Mouse (Mus musculus): ENCODE measurements around the gene Stx5a.

The Stx5a gene

DNA sequence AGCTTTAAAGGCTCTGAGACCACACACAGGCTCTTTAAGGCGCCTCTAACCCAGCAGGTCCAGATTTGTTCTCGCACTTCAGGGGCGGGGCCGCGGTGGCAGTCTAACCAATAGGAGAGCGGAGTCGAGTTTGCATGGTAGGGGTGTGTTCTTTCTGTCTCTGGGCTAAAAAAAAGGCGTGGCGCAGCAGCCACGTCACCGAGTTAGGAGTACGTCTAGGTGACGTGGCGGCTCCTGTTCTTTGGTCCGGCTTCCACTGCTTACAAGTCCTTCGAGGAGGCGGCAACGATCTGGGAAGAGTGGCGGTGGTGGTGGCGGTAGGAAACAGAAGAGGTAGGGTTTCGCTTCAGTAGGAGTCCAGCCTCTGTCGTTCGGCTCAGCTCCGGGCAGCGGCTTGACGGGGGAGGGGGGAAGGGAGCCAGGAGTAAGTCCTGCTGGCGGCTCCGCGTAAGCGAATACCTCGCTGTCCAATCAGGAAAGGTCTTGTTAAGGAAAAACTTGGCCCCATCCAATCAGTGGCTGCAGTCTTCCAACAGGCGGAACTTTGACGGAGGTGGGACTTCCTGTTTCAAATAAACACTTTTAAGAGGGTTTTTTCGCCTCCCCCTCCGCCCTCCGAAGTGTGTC is at the start of gene Stx5a:
Gene Stx5a (plus strand): TSS at position 171 of the 627 bp plus-strand sequence.
- peak; percentile 95 to 98 for DNase-seq (ENCODE audit: low spot score in 2 of 2)

DNA sequence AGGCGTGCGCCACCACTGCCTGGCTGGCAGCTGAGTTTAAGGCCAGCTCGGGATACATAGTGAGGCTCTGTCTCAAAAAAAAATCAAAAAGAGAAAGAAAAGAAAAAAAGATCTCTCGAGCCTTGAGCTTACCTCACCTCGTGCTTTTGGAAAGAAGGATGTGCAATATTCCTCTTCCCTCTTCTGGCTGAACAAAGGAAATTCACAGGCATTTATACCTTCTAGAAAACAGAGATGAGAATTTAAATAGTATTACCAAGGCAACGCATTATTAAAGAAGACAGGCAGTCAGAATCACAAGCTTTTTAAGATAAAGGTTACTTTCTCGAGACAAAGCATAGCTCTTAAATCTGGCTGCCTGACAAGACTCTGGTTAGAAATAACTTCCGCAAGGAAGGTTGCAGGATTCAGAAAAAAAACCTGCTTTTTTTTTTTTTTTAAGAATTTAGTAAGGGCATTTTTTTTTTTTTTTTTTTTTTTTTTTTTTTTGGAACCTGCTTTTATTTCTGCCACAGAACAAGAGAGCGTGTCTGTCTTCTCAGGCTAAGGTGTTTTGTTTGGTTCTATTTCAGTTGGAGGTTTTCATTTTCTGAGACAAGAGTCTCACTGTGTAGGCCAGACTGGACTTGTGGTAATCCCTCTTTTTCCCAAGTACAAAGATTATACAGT is 49.2 kb upstream of the Stx5a start:
- DNase-seq (ENCODE audit: low spot score in 2 of 2) = no peak

DNA sequence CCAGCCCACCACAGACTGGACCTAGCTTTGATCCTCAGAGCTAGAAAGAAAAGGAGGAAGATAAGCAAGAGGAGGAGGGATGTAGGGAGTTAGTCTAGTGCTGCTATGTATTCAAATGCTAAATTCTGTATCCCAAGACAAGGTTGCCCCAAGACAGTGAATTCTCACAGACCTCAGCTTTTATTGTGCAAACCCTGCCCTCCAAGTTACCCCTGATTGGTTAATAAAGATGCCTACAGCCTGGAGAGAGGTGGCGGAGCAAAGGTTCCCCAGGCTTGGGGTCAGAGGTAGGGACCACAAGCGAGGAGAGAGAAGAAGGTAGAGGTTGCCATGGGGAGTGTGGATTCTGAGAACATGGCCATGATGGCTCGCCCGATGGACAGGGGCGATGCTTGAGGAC is 48.5 kb upstream of the Stx5a start:
- no peak for DNase-seq (ENCODE audit: low spot score in 2 of 2)

DNA sequence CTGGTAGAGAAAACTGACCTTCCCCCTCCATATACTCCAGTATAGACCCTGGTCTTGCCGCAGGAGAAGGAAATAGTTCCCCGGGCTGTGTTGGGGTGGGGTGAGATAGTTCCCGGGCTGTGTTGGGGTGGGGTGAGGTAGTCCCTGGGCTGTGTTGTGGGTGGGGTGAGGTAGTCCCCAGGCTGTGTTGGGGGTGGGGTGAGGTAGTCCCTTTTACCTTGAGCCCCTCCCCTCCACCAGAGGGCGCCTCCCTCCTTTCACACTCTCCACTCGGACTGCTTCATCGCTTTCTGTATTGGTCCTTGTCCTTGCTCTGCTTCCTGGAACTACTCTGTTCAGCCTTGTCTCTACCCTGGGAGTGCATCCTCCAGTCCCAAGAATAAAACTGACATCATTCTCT is 45.9 kb upstream of the Stx5a start:
- peak; percentile 59 to 68 for DNase-seq (ENCODE audit: low spot score in 2 of 2)

DNA sequence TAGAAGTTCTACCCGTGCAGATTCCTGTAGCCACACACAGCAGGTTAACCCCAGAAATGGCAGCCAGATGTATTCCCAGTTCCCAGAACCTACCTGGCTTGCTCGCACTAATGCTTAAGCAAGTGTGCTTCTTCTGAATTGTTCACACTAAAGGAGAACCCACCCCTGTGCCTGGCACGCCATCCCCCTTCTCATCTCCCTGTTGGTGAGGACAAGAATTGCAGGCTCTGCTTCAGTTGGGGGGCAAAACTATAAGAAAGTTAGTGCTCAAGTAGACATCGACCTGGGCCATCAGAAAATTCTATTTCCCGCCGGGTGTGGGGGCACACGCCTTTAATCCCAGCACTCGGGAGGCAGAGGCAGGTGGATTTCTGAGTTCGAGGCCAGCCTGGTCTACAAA is 41.6 kb upstream of the Stx5a start:
- no peak for DNase-seq (ENCODE audit: low spot score in 2 of 2)

DNA sequence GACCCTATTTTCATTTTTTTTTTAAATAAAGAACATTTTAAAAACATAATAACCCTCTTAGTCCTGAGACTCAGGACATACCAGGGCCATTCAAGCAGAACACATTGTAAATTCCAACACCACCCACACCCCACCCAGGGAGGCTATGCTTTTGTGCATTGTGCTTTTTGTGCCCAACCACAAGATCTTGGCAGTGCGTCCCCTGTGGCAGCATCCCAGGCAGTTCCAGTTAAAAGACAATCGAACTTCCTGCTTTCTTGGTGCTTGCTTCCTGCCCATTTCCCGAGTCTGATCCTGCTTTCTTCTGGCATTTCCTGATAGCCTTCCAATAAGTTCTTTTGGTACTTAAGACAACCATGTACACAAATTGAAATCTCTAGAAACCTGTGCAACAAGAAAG is 38.8 kb upstream of the Stx5a start:
- DNase-seq (ENCODE audit: low spot score in 2 of 2) = no peak

DNA sequence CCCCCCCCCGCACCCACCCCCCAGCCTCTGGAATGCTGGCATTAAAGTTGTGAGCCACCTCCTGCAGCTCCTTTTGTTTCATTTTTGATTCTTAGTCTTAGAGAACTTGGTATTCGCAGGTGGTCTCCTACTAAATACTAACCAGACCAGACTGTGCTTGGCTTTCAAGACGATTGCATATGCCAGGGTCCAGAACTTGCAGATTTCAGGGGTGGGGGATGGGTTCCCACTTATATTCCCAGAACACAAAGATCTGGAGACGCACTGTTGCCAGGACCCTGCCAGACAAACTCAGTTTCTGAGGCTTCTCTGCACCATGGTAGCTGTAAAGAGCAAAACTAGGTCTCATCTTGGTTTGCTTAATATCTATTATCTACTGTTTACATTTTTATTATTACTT is 37.6 kb upstream of the Stx5a start:
- no peak for DNase-seq (ENCODE audit: low spot score in 2 of 2)

DNA sequence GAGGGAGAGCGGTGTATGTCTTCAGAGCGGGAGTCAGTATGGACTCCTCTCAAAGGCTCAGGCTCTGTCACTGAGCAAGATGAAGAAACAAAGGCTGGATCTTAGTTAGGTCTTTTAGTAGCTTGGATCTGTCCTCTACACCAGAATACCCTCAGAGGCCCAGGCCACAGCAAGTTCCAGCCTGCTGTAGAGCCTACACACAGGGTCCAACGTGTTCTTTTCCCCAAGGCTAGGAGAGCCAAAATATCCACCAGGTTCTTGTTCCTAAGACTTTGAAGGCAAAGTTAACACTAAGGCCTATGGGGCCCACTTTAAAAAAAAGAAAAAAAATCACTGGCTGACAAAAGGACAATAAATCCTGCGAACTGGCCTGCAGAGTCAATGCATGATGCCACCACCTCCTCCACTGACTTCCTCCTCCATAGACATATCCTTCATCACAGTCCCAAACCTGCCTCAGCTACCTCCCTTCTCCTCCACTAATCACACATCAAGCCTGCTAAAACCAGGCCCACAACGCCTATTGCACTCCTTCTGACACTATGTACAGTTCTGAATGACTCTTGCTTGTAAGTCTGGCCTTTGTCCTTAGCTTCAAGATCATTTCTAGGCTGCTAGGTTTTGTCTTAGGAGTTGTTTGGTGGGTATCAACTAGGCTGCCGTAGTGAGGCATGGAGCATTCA is 36.0 kb upstream of the Stx5a start:
- no peak for DNase-seq (ENCODE audit: low spot score in 2 of 2)

DNA sequence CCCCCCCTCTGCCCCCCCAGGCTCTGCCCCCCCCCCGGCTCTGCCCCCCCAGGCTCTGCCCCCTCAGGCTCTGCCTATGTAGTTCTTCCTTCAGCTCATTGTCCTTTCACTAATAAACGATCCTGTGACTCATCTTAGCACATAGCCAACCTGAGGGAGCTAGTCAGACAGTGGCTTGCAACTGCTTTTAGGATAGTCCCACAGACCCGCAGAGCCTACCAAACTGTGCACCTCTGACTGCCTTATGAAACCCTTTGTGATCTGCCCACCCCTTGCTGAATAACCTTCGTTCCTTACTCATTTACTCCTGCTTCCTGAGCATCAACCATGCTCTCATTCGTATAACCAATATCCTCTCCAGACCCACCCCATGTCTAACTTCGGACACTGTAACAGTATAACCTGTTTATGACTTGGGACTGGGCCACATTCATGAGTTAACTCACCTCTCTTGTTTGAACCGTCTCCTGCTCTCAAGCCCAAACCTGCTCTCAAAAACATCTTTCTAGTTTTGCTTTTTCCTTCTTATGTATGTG is 35.0 kb upstream of the Stx5a start:
- DNase-seq (ENCODE audit: low spot score in 2 of 2) = no peak

DNA sequence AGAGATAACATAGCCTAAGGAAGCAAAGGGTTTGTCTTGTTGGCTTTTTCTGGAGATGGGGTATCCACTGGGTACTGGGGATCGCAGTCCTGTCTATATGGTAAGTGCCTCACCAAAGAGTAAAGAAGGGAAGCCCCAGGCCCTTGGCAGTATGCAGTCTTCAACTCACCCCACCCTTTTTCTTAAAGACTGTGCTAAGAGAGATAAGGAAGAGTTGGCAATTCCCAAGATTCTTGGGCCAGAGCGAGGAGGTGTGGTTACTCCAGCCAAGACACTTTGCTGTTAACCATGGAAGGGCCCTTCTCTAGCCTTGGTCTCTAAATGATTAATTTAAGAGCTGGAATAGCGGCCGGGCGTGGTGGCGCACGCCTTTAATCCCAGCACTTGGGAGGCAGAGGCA is 34.3 kb upstream of the Stx5a start:
- no peak for DNase-seq (ENCODE audit: low spot score in 2 of 2)

DNA sequence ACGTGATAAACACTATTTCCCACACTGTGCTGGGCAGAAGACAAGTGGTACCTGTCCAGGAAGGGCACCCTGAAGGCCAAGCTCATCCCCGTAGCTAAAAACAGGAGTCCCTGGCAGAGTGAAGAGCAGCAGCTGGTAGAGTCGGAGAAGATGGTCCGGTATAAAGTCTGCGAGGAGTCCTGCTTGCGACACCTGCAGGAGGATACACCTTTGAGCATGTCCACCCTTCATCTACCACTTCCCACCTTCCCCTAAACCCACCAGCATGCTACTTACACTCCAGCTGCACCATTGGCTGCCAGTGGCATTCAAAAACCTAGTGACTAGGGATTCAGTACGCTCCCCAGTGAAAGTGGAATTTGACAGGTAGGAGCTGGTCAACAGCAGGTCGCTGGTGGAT is 32.3 kb upstream of the Stx5a start:
- no peak for DNase-seq (ENCODE audit: low spot score in 2 of 2)

DNA sequence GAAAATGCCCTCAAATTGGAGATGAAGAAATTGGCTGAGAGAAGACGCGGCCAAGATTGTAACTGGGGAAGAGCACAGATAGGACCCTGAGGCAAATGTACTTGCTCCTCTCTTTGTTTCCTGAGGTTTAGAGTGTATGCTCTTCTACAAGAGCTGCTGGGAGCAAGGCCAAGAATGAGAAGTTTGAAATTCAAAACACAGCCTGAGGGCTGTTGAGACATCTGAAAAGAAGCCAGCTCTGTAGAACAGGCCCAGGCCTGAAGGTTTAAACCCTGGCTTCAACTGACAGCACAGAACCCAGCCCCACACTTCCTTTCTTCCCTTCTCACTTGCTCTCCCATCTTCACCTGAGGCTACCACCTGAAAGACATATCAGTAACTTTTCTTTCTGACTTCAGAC is 31.2 kb upstream of the Stx5a start:
- no peak for DNase-seq (ENCODE audit: low spot score in 2 of 2)

DNA sequence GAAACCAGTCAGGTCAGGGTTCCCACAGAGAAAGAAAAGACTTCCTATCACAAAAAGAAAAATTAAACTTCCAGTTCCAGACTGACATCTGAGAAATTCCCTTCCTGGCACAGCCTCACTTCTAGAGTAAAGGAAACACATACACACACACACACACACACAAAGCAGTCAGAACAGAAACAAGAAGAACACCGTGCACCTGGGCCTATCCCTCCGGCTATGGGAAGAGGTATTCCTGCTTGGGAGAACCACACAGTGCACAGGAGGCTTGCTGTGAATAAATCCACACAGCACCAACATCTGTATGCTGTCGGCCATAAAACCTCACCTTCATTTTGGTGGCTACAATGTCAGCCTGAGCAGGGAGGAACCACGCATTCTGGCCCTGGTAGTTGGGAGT is 29.7 kb upstream of the Stx5a start:
- DNase-seq (ENCODE audit: low spot score in 2 of 2) = no peak

DNA sequence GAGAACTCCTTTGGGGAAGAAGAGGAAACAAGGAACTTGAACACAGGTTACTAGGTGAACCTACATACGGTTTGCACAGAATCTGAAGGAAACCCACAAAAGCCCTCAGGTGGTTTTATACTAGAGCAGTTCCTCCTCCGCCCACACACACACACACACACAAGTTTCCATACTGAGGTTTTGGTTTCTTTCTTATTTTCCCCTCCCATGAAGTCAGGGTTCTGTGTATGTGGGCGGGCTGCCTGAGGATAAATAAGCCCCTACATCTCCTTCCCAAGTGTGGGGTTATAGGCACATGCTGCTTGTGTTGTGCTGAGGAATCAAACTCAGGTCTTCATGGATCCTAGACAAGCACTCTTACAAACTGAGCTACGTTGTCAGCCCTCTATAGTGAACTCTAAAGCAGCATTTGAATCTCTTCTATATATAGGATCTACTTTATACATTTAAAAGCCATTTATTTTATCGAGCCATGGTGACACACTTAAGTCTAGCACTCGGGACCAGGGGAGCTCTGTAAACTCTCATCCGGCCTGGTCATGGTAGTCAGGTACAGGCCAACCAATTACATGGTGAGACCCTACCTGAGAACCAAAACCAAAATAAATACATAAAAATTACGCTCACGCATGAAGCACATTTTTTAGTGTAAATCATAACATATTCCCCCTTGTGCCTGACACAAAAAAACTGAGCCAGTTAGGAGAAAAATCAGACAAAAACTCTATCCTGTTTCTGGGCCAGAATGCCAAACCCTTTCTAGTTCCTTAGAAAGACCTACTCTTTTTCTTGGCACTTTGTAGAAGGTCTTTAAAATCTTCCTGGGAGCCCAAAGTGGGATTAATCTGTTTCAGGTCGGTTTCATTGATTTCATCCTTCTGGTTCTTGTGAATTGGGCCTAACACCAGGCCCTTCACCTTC is 29.0 kb upstream of the Stx5a start:
- DNase-seq (ENCODE audit: low spot score in 2 of 2) = peak; percentile 76 to 83

DNA sequence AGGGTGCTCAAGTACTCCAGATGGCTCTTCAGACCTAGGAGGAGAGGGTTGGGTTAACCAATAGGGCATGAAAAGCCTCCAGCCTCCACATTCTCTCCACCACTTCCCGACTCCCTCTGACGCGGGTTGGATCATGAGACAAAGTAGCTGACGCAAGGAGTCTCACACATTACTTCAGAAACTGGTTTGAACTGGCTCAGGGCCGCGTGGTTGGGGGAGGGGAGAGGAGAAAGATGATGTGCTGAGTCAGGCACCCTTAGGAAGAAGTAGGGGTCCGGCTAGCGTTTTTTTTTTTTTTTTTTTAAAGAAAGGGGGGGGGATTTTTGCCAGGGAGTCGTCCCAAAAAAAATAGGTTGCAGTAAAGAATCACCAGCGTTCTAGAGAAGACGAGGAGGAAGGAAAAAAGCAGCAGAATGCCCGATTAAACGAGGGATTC is 28.3 kb upstream of the Stx5a start:
- peak; percentile 45 to 73 for DNase-seq (ENCODE audit: low spot score in 2 of 2)

DNA sequence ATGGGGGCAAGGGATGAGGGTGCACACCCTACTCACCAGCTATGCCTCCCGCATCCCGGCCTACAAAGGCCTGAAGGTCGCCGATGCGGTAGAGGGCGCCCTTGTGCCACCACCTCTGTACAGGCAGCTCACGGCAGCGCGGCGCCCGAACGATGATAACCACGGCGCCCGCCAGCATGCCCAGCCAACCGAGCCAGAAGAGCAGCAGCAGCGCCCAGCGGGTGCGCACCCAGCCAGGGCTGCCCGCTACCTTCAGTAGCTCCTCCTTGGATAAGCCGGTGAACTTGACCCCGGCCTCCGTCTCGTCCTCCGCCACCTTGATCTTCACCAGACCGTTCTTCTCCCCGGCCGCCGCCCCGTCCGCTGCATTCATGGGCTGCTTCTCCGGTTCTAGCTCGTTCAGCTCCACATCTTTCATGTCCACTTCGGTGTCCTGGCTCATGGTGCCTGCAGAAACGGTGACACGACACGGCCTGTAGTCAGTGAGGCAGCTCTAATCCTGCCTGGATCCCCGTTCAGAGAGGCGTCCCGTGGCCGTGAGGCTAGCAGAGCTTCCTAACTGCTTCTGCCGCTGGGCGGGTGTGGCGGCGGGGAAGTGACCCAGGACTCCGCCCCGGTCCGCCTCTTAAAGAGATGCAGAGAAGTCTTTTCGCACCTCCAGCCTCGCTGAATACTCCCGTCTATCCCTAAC is 27.8 kb upstream of the Stx5a start:
- peak; percentile 95 to 96 for DNase-seq (ENCODE audit: low spot score in 2 of 2)

DNA sequence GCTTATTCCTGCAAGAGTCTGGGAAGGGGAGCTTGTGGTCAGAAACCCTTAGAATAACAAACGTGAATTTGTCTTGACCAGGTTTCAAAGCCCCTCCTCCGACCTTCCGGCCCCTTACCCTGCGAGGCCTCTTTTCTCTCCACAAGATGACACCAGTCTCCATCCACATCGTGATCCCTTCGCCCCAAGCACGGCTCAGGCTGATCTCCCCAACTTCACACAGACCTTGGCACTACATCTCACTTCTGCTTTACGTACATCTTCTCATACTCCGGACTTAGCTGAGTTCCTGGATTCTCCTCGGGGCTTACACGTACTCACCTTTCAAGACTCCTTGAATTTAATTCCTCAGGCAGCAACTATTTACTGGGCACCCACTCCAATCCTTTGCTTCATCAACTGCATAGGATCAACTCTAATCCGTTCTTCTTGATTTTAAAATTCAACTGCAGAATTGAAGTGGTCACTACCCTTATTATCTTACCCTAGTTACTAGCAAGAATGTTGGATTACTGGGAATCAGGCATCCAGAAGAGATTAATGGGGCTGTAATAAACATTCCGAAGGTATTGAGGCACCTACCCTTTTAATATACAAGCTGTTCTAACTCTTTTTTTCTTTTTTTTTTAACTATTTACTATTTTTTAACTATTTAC is 27.1 kb upstream of the Stx5a start:
- no peak for DNase-seq (ENCODE audit: low spot score in 2 of 2)

DNA sequence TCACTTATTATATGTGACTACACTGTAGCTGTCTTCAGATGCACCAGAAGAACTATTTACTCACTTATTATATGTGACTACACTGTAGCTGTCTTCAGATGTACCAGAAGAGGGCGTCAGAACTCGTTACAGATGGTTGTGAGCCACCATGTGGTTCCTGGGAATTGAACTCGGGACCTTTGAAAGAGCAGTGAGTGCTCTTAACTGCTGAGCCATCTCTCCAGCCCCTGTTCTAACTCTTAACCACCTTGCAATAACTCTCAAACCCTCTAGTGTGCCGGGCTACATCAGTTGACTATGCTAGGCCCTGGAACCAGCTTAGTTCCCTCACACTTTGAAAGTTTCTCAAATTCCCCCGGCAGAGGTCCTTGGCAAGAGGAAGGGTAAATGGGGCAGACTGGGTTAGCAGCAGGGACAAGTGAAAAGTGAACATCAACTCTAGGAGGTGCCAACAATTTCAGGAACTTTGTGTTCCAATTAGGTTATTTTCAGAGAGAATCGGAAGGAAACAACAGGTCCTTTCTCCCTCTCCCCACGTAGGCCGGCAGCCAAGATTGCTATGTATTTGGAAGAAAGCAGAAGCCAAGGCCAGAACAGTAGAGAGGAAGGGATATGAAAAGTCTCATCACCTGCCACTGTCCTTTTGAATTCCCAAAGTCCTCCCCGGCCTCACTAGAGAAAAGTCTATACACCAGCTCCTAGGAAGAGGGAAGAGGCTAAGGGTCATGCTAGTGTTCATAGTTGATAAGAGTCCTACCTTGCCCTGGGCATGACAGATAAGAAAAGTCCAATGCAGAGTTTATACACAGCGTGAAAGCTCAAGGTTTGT is 26.3 kb upstream of the Stx5a start:
- peak; percentile 47 to 74 for DNase-seq (ENCODE audit: low spot score in 2 of 2)

DNA sequence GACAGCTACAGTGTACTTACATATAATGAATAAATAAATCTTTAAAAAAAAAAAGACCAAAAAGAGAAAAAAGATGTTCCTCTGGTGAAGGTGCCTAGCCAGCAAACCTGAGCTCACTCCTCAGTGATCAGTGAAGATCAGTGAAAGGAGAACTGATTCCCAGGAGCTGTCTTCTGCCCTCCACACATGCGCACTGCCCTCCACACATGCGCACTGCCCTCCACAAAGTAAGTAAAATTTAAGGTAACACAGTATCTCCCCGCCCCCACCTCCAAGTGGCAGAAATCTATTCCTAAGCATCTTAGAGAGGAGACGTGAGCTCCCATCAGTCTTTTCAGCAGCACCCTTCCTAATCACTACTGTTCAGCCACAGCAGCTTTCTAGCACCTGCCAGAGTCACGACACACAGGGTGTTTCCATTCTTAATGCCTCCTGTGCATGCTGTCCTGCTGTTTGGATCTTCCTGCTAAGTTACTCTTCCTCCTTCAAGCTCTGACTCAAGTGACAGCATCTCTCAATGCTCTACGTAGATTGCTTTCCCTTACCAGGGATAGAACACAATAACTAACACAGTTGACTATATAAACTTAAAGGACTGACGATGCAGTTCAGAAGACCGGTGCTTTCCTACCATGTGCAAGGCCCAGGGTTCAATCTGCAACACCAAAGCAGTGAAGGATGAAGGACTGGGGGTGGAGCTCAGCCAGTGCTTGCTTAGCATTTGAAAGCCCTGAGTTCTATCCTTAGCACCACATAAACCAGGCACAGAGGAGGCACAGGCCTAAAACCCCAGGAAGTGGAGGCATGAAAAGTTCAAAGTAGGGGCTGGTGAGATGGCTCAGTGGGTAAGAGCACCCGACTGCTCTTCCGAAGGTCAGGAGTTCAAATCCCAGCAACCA is 25.1 kb upstream of the Stx5a start:
- no peak for DNase-seq (ENCODE audit: low spot score in 2 of 2)

Data from spleen, postnatal 36 days (tissue).